Mouse (Mus musculus): ENCODE results near the gene Trio.

- no peak for TF ChIP-seq POLR2A (IDR thresholded peaks at IDR 0.05; ENCODE audit: borderline replicate concordance, low read depth, low read length)
- no peak for TF ChIP-seq CTCF (IDR thresholded peaks at IDR 0.05; ENCODE audit: low read depth, low read length)
Measured at GRCm38 (mm10) chr15:28004192-28004767, 21.4 kb downstream of the Trio start.
